Mouse (Mus musculus) adrenal gland, adult 8-10 months (tissue): ENCODE data around the gene Trpm3. TPM values are rescaled to one million over a fixed set of nuclear protein-coding genes. Genes with fewer than 3 reads are reported as not detected.

Source experiments
- DNase-seq: peaks from one replicate; pipeline ENCODE4 v3.0.0; 2022
- total RNA-seq, 4 experiments: library from RNA; stranded (reverse); gene quantifications; 2 replicates each; pipeline ENCODE4 v1.2.4; 2022

The Trpm3 gene
- total RNA-seq, 4 experiments from 2014 or later: 0.81 to 2.5 (median 1.6) TPM

- DNase-seq: no peak
These were observed 503.3 kb downstream of the Trpm3 start for GRCm38 (mm10) chr19:22642124-22642523.

- no peak for DNase-seq
These were observed 517.8 kb downstream of the Trpm3 start for GRCm38 (mm10) chr19:22656466-22657215.

- DNase-seq: no peak
These were observed 518.4 kb downstream of the Trpm3 start for GRCm38 (mm10) chr19:22657251-22657650.

DNA sequence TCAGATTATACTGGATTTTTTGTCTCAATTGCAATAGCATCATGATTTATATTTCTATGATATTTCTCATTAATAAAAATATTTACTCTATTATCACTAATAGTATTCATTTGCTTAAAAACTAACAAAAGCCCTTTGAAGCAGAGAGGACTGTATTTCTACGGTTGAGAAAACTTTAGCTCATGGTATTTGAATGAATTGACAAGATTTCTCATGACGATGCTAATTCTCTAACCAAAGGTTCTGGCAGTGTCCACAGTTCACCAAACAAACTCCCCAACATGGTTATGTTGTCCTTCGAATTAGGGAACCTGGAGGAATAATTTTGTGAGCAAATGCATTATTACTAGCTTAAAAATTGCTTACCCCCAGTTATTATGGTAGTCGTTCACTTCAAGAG, 526.6 kb downstream of the Trpm3 start:
- no peak for DNase-seq

DNA sequence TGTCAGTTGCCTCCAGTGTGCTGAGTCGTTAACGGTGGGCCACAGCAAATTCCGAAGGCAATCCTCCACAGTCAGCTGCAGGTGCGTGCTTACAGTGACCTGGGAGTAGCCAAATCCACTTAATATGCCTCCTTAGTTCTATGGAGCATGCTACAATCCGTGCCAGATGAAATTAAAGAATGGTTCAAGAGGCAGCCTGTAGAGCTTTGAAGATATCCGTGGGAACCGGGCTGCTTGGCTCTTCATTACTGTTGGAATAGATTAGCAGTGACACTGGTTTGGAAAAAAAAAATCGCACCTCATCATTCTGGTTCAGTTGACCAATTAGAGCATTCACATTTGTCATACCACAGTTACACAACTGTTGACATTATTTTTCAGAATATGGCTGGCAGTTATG, 531.4 kb downstream of the Trpm3 start:
- DNase-seq: no peak

DNA sequence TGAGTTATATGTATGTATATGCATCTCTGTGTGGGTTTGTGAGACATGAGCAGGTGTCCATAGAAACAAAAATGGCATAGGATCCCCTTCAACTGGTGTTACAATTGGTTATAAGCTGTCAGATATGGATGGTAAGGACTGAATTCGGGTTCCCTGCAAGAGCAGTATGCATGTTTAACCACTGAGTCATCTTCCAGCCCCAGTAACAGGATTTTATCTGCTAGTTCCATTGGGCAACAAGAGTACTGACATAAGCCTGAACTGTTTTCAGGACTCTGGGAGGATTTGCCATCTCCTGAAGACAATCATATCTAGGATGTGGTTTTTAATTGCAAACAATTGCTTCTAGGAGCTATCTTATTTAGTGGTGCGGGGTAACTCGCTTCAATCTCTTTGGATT, 534.0 kb downstream of the Trpm3 start:
- no peak for DNase-seq

DNA sequence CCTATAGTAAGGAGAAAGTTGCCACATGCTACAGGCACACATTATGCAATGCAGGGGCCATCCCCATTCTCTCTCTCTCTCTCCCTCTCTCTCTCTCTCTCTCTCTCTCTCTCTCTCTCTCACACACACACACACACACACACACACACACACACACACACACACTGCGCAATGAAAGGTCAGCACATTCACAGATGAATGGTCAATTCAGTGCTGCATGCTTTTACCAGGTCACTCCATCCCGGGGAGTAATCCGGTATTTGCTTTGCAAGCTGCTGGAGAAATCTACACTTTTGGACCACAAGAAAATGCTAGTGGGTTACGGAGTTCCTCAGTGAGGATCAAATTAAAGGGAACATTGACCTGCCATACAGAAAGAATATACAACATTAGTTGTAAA, 537.4 kb downstream of the Trpm3 start:
- DNase-seq: no peak

GRCm38 (mm10) chr19:22682238-22682637, 543.4 kb downstream of the Trpm3 start:
- DNase-seq: no peak

- DNase-seq: no peak
These were observed 553.1 kb downstream of the Trpm3 start for GRCm38 (mm10) chr19:22691995-22692394.

- DNase-seq: no peak
These were observed 553.7 kb downstream of the Trpm3 start for GRCm38 (mm10) chr19:22692553-22692952.

GRCm38 (mm10) chr19:22692956-22693355, 554.1 kb downstream of the Trpm3 start:
- no peak for DNase-seq

GRCm38 (mm10) chr19:22695423-22695822, 556.6 kb downstream of the Trpm3 start:
- no peak for DNase-seq

DNA sequence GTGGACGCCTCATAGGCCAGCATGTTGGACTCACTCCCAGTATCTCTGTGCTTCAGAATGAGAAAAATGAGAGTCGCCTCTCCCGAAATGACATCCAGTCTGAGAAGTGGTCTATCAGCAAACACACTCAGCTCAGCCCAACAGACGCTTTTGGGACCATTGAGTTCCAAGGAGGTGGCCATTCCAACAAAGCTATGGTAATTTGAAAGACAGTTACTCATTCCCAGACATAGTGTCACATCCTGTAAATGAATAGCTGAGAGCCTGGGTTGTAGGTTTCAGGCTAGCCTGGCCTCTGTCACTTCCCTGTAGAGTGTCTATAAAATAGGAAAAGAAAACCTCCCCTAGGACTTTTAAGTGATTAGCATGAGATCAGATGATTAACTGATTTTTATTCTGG, 559.9 kb downstream of the Trpm3 start:
- no peak for DNase-seq

- DNase-seq: no peak
These were observed 562.2 kb downstream of the Trpm3 start for GRCm38 (mm10) chr19:22700871-22701651.

- DNase-seq: no peak
These were observed 565.0 kb downstream of the Trpm3 start for GRCm38 (mm10) chr19:22703876-22704275.

GRCm38 (mm10) chr19:22705414-22705813, 566.6 kb downstream of the Trpm3 start:
- no peak for DNase-seq

DNA sequence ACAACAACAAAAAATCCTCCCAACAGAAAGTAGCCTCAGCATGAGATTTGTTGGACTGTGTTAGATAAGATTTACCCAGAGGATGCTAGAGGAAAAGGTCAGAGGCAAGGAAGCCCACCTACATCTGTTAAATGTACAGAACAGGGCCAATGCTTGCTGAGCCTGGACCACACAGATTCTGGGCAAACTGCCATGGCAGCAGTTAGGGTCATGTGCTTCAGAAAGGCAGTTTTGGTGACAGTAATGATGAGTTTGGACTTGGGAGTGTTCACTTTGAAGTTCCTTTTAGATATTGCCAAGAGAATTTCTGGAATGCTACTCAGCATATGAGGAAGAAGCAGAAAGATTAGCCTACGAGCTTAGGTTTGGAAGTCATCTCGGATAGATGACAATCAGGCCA, 580.2 kb downstream of the Trpm3 start:
- no peak for DNase-seq

DNA sequence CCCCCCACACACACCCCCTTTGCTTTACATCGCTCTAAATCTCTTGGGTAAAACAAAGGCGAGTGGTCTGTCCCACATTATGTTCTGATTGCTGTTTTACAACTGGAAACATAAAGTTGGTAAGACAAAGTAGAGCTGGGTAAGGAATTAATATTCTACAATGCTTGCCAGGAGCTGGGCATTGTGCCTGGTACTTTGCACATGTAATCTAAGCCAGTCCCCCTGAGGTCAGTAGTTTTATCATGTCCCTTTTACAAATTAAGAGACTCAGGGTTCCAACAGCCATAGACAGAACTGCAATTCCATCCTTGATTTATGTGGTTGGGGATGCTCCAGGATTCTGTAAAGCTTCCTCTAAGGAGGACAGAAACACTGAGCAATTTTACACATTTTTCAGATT, 591.0 kb downstream of the Trpm3 start:
- DNase-seq: no peak

GRCm38 (mm10) chr19:22730971-22731370, 592.1 kb downstream of the Trpm3 start:
- DNase-seq: no peak

- DNase-seq: no peak
These were observed 598.0 kb downstream of the Trpm3 start for GRCm38 (mm10) chr19:22736870-22737269.

- DNase-seq: no peak
These were observed 600.4 kb downstream of the Trpm3 start for GRCm38 (mm10) chr19:22739240-22739639.

GRCm38 (mm10) chr19:22753311-22753809, 614.5 kb downstream of the Trpm3 start:
- no peak for DNase-seq

DNA sequence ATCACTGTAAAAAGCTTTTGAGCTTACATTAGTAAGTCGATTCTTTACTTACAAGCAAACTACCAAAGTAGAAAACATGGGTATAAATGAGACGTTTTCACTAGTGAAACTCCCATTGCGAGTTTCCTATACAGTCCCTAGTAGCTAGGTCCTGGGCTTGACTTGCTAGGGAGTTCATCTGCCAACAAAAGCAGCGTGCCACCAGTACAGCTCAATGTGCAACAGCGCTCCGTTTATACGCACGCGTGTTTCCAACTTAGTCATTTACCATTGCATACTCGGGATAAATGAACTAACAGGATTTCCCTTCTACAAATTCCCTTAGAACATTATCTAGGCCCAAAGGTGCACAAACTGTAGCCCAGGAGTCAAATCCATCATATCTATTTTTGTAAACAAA, 615.2 kb downstream of the Trpm3 start:
- no peak for DNase-seq

DNA sequence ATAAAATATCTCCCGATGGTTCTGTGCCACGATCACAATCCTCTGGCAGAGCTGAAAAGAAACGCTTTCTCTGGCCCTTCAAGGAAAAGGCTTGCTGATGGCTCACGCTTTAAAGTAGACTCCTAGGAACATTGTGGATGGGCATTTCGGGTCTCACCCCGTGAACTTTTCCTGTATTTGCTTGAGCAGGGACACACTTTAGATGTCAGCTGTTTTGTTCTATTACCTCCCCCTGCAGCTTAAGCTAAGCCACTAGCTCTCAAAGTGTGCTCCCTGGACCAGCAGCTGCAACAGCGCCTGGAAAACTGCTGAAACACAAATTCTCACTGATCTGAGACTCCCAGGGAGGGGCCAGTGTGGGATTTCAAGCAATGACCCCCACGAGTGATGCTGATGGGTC, 615.7 kb downstream of the Trpm3 start:
- no peak for DNase-seq
